Mouse (Mus musculus) brain, adult 2 months (tissue): ENCODE measurements around the gene Nrm.
"Not testable (repeated sequence)": the region's sequence is repeated elsewhere in the genome, so short reads cannot be mapped to it uniquely, and the experiment has no call there.

ENCODE experiments used
- DNase-seq: peaks from one replicate; pipeline ENCODE4 v3.0.0; 2011; ENCODE audit warnings: low read depth, low spot score

The Nrm gene

DNA sequence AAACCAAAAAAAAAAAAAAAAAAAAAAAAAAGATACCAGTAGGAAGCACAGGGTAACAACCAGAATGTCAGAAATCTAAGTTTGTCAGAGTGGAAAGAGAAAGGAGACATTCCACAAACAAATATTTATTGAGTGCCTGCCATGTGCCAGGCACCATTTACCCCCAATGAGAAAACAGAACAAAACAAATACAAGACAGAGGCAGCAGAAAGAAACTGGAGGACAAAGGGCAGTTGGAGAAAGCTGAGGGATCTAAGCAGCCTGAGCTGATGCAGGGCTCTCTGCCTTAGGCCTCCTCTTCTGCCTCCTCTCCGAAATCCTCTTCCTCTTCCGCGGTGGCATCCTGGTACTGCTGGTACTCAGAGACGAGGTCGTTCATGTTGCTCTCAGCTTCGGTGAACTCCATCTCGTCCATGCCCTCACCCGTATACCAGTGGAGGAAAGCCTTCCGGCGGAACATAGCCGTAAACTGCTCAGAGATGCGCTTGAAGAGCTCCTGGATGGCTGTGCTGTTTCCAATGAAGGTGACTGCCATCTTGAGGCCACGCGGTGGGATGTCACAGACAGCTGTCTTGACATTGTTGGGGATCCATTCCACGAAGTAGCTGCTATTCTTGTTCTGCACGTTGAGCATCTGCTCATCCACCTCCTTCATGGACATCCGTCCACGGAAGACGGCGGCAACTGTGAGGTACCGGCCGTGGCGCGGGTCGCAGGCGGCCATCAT, 26.3 kb upstream of the Nrm start:
- DNase-seq = peak; percentile 76

- peak; percentile 55 for DNase-seq
Observed at GRCm38 (mm10) chr17:35835424-35836140, 25.5 kb upstream of the Nrm start.

DNA sequence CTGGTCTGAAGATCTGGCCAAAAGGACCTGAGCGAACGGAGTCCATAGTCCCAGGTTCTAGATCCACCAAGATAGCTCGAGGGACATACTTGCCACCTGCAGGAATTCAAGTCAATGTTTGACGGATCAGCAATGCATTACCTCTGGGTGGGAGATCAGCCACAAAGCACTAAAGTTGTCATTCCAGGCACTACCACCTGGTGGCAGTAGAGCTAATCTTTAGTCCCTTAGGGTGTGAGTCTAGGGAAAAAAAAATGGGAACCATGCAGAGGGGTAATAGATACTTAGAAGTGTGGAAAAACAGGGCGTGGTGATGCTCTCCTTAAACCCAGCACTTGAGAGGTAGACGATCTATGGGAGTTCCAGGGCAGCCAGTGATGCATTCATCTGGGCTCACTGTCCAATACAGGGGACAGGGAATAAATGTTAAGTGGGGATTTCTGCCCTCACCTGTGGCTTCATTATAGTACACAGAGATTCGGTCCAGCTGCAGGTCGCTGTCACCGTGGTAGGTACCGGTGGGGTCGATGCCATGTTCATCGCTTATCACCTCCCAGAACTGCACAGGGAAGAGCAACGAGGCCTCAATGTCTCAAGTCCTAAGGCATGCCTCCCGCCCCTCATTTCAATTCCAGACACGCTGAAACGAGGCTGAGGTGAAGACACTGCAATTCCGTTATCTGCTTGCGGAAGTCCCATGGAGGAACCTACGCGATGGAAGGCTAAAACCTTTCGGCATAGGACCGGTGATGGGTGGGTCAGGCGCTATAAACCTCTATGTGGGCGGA, 24.7 kb upstream of the Nrm start:
- peak; percentile 95 for DNase-seq

GRCm38 (mm10) chr17:35836991-35837422, 24.1 kb upstream of the Nrm start:
- peak; percentile 88 for DNase-seq

DNA sequence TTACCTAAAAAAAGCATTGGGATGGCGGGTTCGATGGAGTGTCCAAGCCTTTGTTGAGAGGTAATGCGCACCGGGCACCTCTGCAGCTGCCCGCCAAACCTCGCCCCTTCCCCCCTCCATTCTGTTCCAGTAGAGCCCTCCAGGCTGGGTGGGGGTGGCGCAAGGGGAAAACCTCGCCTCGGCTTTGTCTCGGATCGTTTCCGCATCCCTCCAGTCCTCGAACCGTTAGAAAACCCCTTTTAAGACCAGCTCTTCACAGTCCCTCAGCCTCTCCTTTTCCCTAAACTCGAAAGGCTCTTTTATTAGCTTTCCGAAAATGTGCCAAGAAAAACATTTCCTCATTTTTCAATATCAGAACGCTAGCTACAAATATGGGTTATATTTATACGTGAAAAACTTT, 23.6 kb upstream of the Nrm start:
- peak; percentile 51 for DNase-seq

DNA sequence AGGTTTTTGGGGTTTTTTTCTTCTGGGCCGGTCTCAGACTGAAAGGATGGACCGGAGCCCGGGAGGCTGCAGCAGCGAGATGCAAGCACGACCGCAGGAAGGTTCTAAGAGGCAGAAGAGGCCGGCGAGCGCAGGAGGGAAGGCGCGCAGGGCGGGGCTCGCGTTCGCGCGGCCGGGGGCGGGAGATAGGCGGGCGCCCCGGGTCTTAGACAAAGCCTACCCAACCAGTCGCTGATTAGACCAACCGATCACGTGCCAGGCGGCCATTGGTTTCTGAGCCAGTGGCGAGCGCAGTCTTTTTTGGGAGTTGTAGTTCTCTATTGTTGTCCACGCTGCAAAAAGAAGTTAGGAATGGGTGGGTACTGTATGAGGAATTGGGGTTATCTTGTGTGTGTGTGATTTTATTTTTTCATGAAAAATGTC, 23.0 kb upstream of the Nrm start, which contains the start of gene Tubb5:
Gene Tubb5 (minus strand): TSS at position 185 of the 423 bp plus-strand sequence.
- peak; percentile 99 for DNase-seq

- no peak for DNase-seq
Observed at GRCm38 (mm10) chr17:35838570-35838969, 22.5 kb upstream of the Nrm start.

- not testable (repeated sequence) for DNase-seq
Observed at GRCm38 (mm10) chr17:35839002-35839401, 22.1 kb upstream of the Nrm start.

DNA sequence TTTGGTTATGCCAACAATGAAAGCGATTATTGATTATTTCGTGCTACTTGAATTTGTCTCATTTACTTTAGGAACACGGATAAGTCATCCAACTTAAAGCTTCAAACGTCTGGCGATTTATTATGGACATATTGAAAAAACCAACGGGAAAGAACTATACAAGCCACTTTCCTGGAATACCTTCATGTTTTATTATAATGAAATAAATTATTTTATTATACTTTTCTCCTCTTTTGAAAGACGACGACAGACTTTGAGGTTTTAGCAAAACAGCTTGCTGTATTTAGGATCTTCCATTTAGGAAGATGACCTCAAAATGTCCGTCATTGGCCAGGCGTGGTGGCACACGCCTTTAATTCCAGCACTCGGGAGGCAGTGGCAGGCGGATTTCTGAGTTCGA, 20.6 kb upstream of the Nrm start:
- DNase-seq = no peak

GRCm38 (mm10) chr17:35841076-35841950, 19.8 kb upstream of the Nrm start, which contains the start of gene Mdc1:
Mdc1 (plus strand) TSS chr17:35841515.
- DNase-seq = peak; percentile 100

DNA sequence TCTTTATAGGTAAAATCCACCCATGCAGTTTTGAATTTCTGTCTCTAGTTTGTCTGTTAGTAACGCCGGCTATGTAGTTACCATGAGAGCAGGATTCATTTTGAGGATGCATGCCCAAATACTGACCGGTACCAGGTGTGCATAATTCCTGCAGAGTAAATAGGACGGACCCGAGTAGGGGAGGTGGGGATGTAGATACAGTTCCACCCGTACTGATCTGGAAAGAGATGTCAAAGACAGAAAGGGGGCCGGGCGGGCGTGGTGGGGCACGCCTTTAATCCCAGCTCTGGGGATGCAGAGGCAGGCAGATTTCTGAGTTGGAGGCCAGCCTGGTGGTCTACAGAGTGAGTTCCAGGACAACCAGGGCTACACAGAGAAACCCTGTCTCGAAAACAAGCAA, 19.1 kb upstream of the Nrm start:
- no peak for DNase-seq

GRCm38 (mm10) chr17:35843514-35843913, 17.6 kb upstream of the Nrm start:
- DNase-seq = no peak

- peak; percentile 83 for DNase-seq
Observed at GRCm38 (mm10) chr17:35848112-35848511, 13.0 kb upstream of the Nrm start.

DNA sequence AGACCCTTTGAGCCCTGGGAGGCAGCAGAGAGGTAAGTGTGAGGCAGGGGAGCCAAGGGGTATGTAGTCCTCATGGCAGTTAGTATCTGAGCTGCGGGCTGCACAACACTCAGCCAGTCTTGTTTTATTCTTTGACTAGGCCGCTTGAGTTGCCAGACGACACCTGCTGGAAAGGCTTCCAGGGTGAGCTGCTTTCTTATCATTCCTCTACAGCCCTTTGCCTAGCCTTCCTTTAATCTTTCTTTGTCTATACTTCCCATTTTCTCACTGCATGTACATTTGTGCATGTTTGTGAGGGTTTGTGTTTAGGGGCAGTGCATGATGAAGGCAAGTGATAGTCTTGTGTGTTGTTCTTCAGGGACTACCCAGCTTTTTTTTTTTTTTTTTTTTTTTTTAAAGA, 10.1 kb upstream of the Nrm start:
- no peak for DNase-seq

DNA sequence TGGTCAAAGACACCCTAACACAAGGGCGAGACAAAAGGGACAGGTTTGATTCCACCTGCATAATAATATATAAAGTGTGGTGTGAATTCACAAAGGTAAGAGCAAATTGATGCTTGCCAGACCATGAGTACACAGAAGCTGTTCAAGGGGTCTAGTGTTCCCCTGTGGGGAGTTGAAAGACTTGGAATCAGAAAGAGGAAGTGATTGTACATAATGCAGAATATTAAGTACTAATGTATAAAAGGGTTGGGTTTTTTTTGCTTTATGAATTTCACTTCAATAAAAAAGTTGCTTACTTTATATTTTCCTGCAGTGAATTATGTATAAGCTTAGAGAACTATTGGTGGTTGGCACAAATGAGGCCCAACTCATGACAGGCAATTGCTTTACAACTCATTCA, 1.7 kb upstream of the Nrm start:
- DNase-seq = no peak

DNA sequence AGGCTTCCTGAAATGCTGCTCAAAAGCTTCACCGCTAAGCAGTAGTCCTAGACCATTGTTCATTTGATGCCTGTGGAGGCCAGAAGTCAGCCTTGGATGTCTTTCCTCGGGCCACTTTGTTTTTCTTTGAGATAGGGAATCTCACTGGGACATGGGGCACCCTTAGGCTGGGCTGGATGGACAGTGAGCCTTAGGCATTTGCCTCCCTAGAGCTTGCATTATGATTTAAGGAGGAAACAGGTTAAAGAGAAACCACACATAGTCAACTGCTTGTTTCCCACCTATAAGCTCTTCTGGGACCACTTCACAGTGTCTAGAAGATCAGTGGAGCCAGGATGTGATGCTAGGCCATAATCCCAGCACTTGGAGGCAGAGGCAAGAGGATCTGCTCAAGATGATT, 1.3 kb upstream of the Nrm start:
- no peak for DNase-seq

GRCm38 (mm10) chr17:35860831-35861197, 304 bp upstream of the Nrm start:
- DNase-seq = no peak

DNA sequence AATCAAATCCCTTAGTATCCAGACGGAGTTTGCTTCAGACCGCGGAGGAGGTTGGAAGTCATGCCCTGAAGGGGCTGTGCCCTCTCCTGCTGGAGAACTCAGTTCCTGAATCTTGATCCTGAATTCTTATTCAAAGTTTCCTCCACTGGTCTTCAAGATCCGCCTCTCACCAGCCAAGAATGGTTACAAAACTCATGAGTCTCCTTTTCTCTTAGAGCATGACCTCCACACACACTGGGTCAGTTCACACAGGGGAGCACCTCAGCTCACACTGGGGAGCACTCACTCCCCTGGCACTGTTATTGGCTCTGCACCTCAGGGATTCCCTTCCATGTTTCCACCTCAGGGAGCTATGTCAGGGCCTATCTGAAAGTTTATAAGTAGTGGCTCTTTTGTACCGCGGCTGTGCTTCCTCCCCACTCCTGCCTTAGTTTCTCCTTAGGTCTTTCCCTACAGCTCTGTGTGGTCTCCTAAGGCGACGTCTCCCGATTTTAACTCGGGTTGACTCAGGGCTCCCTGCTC, 3.8 kb downstream of the Nrm start:
- no peak for DNase-seq

DNA sequence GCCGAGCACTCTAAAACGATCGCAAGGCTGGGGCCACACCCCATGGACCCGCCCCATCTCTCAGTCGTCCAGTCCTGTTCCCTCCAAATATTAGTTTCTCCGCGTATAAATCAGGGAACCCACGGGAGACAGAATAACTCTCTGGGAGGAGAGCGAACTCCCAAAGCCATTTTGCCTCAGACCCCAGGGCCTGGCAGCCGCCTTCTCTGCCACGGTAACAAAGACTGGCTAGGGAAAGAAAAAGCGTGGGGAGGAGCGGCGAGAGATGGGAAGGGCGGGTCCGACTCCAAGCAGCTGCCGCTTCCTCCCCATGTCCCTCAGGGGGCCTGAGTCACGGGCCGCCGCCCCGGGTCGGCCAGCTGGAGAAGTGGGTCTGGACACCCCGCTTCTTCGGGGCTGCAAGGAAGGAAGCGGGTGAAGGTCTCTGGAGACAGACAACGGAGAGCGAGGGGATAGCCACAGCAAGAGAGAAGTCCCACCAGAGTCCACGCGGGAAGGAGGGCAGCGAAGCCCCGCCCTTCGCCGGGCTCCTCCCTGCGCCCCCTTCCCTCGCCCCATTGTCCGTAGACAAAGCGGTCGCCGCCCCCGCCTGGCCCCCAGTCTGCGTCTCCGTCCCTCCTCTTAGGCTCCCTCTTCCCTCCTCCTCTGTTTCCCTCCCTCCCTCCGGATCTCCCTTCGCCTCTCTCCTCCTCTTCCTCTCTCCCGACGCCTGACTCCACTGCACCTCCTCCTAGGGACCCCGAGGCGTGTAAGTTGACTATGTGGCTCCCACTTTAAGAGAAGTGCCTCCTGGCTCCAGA, 4.6 kb downstream of the Nrm start, which contains the start of gene Ppp1r18:
Gene Ppp1r18 (plus strand): TSS at position 113 of the 800 bp plus-strand sequence.
- DNase-seq = peak; percentile 40

GRCm38 (mm10) chr17:35866281-35866831, 5.2 kb downstream of the Nrm start:
- no peak for DNase-seq
